Mouse (Mus musculus) embryonic facial prominence, embryonic 11.5 days (tissue): Measurements from ENCODE around the gene Cdkn1b. TPM values are rescaled to one million over a fixed set of nuclear protein-coding genes. Genes with fewer than 3 reads are reported as not detected.

Experiments used
- ATAC-seq: fragments of 200-750 bp; cut with Nextera tagmentation; replicated peaks from 2 replicates; pipeline ENCODE4 v1.8.0; 2017; ENCODE audit warnings: low read depth; ENCODE audit not compliant: insufficient number of reproducible peaks, low FRiP score, low TSS enrichment
- DNase-seq: peaks from one replicate; pipeline ENCODE4 v3.0.0-alpha.2; 2015; ENCODE audit warnings: low spot score
- H3K27ac ChIP-seq: fragments of 300-500 bp; sonication (generic); replicated peaks from 2 replicates; pipeline ENCODE4 v1.5.1; 2014; ENCODE audit warnings: mild to moderate bottlenecking, low read depth, low read length, control low read depth
- H3K27me3 ChIP-seq: fragments of 300-500 bp; sonication (generic); 2 replicates; pipeline ENCODE4 v1.6.1; 2014; ENCODE audit warnings: mild to moderate bottlenecking, low read length, moderate library complexity, mixed read lengths; ENCODE audit not compliant: control insufficient read depth, insufficient read depth
- H3K36me3 ChIP-seq: fragments of 300-500 bp; sonication (generic); replicated peaks from 2 replicates; pipeline ENCODE4 v1.6.1; 2014; ENCODE audit warnings: low read depth, mild to moderate bottlenecking, low read length, moderate library complexity, mixed read lengths; ENCODE audit not compliant: control insufficient read depth, insufficient read depth
- H3K4me1 ChIP-seq: fragments of 300-500 bp; sonication (generic); 2 replicates; pipeline ENCODE4 v1.6.1; 2014; ENCODE audit warnings: low read length, mixed read lengths; ENCODE audit not compliant: control insufficient read depth, insufficient read depth
- H3K4me2 ChIP-seq: fragments of 300-500 bp; sonication (generic); 2 replicates; pipeline ENCODE4 v1.6.1; 2014; ENCODE audit warnings: low read depth, mild to moderate bottlenecking, control low read depth, low read length, moderate library complexity
- H3K4me3 ChIP-seq: fragments of 300-500 bp; sonication (generic); 2 replicates; pipeline ENCODE4 v1.5.1; 2014; ENCODE audit warnings: low read depth, low read length, control low read depth
- H3K9ac ChIP-seq: fragments of 300-500 bp; sonication (generic); replicated peaks from 2 replicates; pipeline ENCODE4 v1.6.1; 2014; ENCODE audit warnings: mild to moderate bottlenecking, control low read depth, low read length
- H3K9me3 ChIP-seq: fragments of 300-500 bp; sonication (generic); replicated peaks from 2 replicates; pipeline ENCODE4 v1.6.1; 2016; ENCODE audit warnings: mild to moderate bottlenecking, low read length, inconsistent platforms, mixed read lengths; ENCODE audit not compliant: control insufficient read depth
- WGBS: fragments of 180-500 bp; shearing (Covaris S2); extraction: QIAGEN DNeasy Blood & Tissue Kit; methylation state at CpG from one replicate; pipeline ENCODE4 v1.1.7; 2014; 5-methylcytosine and 5-hydroxymethylcytosine counted together
- polyA plus RNA-seq: library from polyadenylated mRNA; unstranded; fragments of >200 nt; fragmentation: Nextera tagmentation; extraction: Ambion mirVana; gene quantifications from 2 replicates; pipeline ENCODE4 v1.2.1, GENCODE M21; 2014

The Cdkn1b gene
- polyA plus RNA-seq, 1 experiment from 2014 or later: 21.2 TPM

DNA sequence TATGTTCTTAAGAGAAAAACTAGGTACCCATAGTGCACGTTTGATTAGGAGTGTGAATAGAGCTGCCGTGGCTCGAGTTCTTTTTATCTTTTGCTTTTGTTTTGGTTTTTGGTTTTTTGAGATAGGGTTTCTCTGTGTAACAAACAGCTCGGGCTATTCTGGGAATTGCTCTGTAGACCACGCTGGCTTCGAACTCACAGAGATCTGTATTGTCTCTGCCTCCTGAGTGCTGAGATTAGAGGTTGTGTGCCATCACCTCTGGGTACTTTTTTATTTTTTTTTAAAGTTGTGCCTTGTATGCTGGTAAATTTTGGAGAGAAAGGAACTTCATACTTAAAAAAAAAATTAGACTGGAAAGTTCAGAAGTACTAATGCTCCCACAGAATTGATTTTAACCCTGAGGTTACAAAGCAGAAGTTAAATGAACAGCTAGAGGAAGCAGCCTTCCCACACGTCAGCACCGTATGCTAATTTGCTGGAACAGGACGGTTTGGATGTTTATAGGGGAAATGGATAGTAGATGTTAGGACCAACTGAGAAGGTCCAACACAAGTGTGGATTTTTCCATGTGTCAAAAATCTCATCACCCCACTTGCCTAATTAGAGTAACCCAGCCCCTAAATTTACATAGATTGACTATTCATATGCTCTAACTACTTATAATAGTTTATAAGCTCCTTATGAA is 2.5 kb downstream of the Cdkn1b start:
- H3K9me3 ChIP-seq: no peaks in the 10 kb centered on the region
- ATAC-seq: no peak
- 59% methylated on average over 9 of the region's 9 CpGs for WGBS
- no peak overlapping the region for H3K27ac ChIP-seq
- peak overlapping the region; percentile 75 for H3K4me2 ChIP-seq
- H3K4me1 ChIP-seq: no peaks in the 10 kb centered on the region; the same call in 1 of the 2 replicates
- H3K27me3 ChIP-seq: no peaks in the 10 kb centered on the region
- H3K9ac ChIP-seq: no peak overlapping the region
- no peaks in the 10 kb centered on the region for H3K36me3 ChIP-seq
- no peak for DNase-seq
- H3K4me3 ChIP-seq: peak overlapping the region; percentile 54

DNA sequence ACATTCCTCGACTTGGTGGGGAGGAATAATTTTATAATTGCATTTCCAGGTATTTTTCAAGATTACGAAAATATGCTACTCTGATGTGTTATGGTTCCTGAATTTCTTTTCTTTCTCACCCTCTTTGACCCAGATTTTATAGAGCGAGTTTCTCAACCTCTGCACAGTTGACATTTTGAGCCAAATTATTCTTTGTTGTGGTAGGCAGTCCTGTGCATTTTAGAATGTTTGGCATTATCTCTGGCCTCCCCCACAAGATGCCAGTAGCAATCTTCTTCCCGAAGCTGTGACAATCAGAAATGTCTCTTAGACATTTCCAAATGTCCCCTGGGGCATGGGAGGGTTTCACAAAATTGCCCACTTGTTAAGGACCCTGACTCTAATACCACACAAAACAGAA is 3.5 kb downstream of the Cdkn1b start:
- Histone ChIP-seq H3K4me1 (no peaks in the 10 kb centered on the region; the same call in 1 of the 2 replicates), H3K36me3 (no peaks in the 10 kb centered on the region), H3K4me2 (no peak overlapping the region; the same call in 1 of the 2 replicates), H3K27me3 (no peaks in the 10 kb centered on the region), H3K9me3 (no peaks in the 10 kb centered on the region), H3K9ac (no peak overlapping the region), H3K4me3 (no peak overlapping the region), H3K27ac (no peak overlapping the region)
- 68% methylated on average over 4 of the region's 4 CpGs for WGBS
- ATAC-seq (no peak), DNase-seq (no peak)

DNA sequence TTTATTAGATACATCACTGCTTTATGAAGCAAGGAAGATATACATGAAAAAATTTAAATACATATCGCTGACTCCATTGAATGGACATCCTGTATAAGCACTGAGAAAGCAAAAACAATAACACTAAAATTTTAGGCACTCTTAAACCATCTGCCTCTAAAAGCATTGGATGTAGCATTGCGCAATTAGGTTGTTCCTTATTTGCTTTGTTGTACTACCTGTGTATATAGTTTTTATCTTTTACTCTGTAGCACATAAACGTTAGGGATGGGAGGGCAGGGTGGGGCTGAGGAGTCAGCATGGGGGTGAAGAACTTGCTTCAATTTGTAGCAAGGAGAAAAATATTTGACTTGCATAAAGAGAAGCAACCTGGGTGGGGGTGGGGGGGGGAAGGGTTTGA is 4.1 kb downstream of the Cdkn1b start:
- 77% methylated on average over 3 of the region's 3 CpGs for WGBS
- H3K36me3 ChIP-seq: no peaks in the 10 kb centered on the region
- no peak overlapping the region for H3K4me3 ChIP-seq

DNA sequence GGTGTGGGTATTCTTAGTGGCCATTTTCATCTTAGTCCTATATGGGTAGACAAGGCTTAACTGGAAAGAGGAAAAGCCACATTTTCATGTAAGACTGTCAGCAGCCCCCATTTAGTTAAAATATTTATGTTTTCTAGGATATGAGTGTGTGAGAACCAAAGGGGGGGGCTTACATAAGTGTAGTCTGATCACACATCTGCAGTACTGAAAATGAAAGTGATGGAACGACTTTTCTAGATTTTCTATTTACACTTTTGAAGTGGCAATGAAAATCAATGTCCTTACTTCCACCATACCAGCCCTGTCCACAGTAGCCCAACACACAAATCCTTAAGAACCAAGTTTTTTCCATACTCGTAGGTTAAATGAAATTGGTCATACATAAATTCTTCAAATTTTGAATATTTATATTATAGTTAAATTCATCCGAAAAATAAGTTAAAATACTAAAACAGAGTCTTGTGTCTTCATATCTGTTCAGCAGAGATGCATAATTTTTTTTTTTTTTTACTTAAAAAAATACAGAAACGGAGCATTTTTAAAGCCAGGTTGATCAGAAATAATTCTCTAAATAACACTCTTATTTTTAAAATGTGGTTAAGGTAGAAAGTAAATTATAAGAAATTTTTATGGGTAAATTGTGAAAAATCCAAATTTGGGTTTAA is 5.6 kb downstream of the Cdkn1b start:
- H3K9ac ChIP-seq: no peak overlapping the region

More for the DNA sequence above, 4.1 kb downstream of the Cdkn1b start:
- Histone ChIP-seq H3K4me2 (no peak overlapping the region), H3K9ac (no peak overlapping the region), H3K27ac (no peak overlapping the region), H3K4me1 (no peaks in the 10 kb centered on the region; the same call in 1 of the 2 replicates), H3K9me3 (no peaks in the 10 kb centered on the region), H3K27me3 (no peaks in the 10 kb centered on the region)
- DNase-seq (no peak), ATAC-seq (no peak)

DNA sequence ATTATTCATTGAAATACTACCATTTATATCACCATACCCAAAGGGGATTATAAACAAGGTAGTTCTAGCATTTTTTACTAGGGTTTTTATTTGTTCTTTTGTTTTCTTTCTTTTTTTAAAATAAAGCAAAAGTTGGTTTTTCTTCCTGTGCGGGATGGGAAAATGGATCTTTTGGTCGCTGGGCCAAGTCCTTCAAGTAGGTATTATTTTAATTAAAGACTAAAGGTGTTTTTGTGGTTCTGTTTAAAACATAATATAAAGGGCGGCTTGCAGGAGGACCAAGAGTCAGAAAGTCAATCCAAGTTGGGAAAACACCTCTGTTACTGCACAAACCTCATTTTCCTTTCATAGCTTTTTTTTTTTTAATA is 6.1 kb downstream of the Cdkn1b start:
- Histone ChIP-seq H3K27ac (peak overlapping the region; percentile 98; the same call in 1 of the 2 replicates), H3K27me3 (no peaks in the 10 kb centered on the region), H3K4me3 (peak overlapping the region; percentile 45), H3K36me3 (no peaks in the 10 kb centered on the region), H3K9me3 (no peaks in the 10 kb centered on the region), H3K9ac (peak overlapping the region; percentile 90), H3K4me2 (peak overlapping the region; percentile 93), H3K4me1 (no peaks in the 10 kb centered on the region; the same call in 1 of the 2 replicates)
- no peak for DNase-seq
- 19% methylated on average over 3 of the region's 3 CpGs for WGBS
- no peak for ATAC-seq

More for the DNA sequence above, 5.6 kb downstream of the Cdkn1b start:
- Histone ChIP-seq H3K4me1 (no peaks in the 10 kb centered on the region; the same call in 1 of the 2 replicates), H3K4me2 (no peak overlapping the region), H3K27me3 (no peaks in the 10 kb centered on the region), H3K4me3 (no peak overlapping the region), H3K36me3 (no peaks in the 10 kb centered on the region), H3K27ac (no peak overlapping the region), H3K9me3 (no peaks in the 10 kb centered on the region)
- WGBS: 72% methylated on average over 4 of the region's 4 CpGs
- ATAC-seq: no peak
- DNase-seq: no peak

DNA sequence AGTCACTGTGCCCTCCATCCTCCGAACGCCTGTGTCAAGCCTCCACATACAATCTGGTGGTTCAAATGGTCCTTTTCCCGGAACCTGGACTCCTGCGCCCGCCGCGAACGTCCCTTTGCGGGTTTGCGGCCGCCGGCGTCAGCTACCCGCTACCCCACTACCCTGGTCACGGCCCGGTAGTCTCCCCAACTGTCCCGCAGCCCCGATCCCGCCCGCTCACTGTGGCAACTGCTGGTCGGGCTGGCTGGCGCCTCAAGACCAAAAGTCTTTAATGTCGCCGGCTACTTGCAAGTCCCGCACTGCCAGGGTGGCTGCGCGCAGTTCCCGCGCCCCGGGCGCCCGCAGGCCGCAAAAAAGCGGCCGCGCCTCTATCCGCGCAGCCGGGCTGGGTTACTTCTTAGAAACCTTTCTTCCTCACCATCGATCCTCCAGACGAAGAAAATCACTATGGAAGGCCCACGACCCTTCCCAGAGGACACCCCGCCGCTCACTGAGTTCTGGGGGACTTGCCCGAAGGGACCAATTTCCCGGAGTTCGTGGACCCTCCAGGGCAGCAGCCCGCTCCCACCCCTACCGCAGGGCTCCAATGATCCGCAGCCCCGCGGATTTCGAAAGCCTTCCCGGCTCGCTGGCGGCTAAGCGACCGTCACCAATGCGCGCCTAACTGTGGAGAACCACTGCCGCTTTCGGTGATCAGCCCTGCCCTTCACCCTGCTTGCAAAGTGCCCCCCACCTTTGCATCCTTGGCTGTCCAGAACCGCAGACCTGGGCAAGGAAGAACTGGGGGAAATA is 6.8 kb downstream of the Cdkn1b start:
- Histone ChIP-seq H3K4me2 (peak overlapping the region; percentile 93), H3K27ac (peak overlapping the region; percentile 98), H3K9ac (peak overlapping the region; percentile 90), H3K9me3 (no peaks in the 10 kb centered on the region), H3K27me3 (no peaks in the 10 kb centered on the region), H3K4me1 (no peaks in the 10 kb centered on the region; the same call in 1 of the 2 replicates), H3K36me3 (no peaks in the 10 kb centered on the region), H3K4me3 (peak overlapping the region; percentile 45)
- DNase-seq (peak; percentile 71), ATAC-seq (peak; percentile 24; the same call in 1 of the 2 replicates)
- under 1% methylated on average over 63 of the region's 63 CpGs for WGBS

DNA sequence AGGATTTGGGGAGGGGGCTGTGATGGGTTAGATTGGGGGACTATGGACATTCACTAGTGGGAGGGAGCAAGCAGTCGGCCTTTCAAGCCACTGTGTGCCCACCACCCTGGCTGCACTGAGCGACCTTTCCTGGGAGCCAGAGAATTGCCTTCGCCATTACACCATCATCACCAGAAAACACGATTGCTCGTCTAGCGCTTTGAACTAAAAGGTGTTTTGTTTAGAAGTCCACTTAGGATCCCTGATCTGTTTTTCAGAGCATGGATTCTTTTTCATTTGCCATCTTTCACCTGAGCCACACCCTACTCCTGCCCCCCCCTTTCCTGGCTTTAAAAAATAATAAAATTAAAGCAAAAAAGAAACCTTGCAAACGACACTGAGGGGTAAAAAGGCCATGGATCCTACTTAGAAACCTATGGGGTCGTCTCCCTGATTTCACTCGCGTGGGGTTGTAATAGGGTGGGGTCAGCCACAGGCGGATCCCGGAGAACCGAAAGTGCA is 7.4 kb downstream of the Cdkn1b start:
- H3K4me2 ChIP-seq: peak overlapping the region; percentile 93
- H3K9ac ChIP-seq: peak overlapping the region; percentile 90
- H3K27me3 ChIP-seq: no peaks in the 10 kb centered on the region
- H3K27ac ChIP-seq: peak overlapping the region; percentile 98
- H3K4me3 ChIP-seq: peak overlapping the region; percentile 45
- ATAC-seq: peak; percentile 24; the same call in 1 of the 2 replicates
- H3K9me3 ChIP-seq: no peaks in the 10 kb centered on the region
- no peaks in the 10 kb centered on the region for H3K4me1 ChIP-seq
- peak; percentile 47 for DNase-seq
- WGBS: under 1% methylated on average over 13 of the region's 13 CpGs
- H3K36me3 ChIP-seq: no peaks in the 10 kb centered on the region
